Mouse (Mus musculus) ES-E14 (cell line): ENCODE data around the gene Adgrv1. TPM values are rescaled to one million over a fixed set of nuclear protein-coding genes. Genes with fewer than 3 reads are reported as not detected.

Experiments used
- DNase-seq: peaks from one replicate; pipeline ENCODE4 v3.0.0-alpha.2; 2013; ENCODE audit warnings: low read depth, low spot score
- H3K27ac ChIP-seq: 2 replicates; pipeline ENCODE4 v1.5.1; 2012; ENCODE audit warnings: low read depth, mild to moderate bottlenecking, low read length, moderate library complexity, mixed read lengths; ENCODE audit not compliant: poor library complexity, insufficient read depth, severe bottlenecking
- H3K36me3 ChIP-seq: 2 replicates; pipeline ENCODE4 v1.6.1; 2012; ENCODE audit warnings: mild to moderate bottlenecking, low read length, moderate library complexity, mixed read lengths; ENCODE audit not compliant: control insufficient read depth, poor library complexity, insufficient read depth, severe bottlenecking
- H3K4me1 ChIP-seq, 2 experiments: fragments of 150-350 bp in 1 of 2; sonication (generic) in 1 of 2; 2 replicates each; pipeline ENCODE4 v1.6.1; 2012; ENCODE audit warnings: low read length in 2 of 2, mild to moderate bottlenecking in 1 of 2, mixed read lengths in 1 of 2; ENCODE audit not compliant: control insufficient read depth in 2 of 2, insufficient read depth in 2 of 2, poor library complexity in 1 of 2
- H3K4me3 ChIP-seq, 2 experiments: fragments of 150-350 bp in 1 of 2; sonication (generic) in 1 of 2; 2 replicates each; pipeline ENCODE4 v1.5.1; 2012; ENCODE audit warnings: low read length in 2 of 2, low read depth in 1 of 2, mild to moderate bottlenecking in 1 of 2, mixed read lengths in 1 of 2; ENCODE audit not compliant: insufficient read depth in 1 of 2, poor library complexity in 1 of 2, severe bottlenecking in 1 of 2
- H3K9ac ChIP-seq: 2 replicates; pipeline ENCODE4 v1.6.1; 2012; ENCODE audit warnings: low read depth, mild to moderate bottlenecking, low read length, mixed read lengths; ENCODE audit not compliant: poor library complexity, insufficient read depth, severe bottlenecking
- H3K9me3 ChIP-seq: fragments of 150-350 bp; sonication (generic); 2 replicates; pipeline ENCODE4 v1.6.1; 2012; ENCODE audit warnings: low read depth, mild to moderate bottlenecking, low read length; ENCODE audit not compliant: control insufficient read depth, insufficient read depth
- CHD2 ChIP-seq: IDR thresholded peaks from 2 replicates; pipeline ENCODE4 v1.6.1; 2014; ENCODE audit warnings: mild to moderate bottlenecking, low read depth, low read length, inconsistent platforms
- HCFC1 ChIP-seq: IDR thresholded peaks from 2 replicates; pipeline ENCODE4 v1.6.1; 2012; ENCODE audit warnings: low read length, inconsistent platforms, borderline replicate concordance; ENCODE audit not compliant: insufficient read depth
- MAFK ChIP-seq: IDR thresholded peaks from 2 replicates; pipeline ENCODE4 v1.6.1; 2014; ENCODE audit warnings: mild to moderate bottlenecking, low read depth, low read length, inconsistent platforms; ENCODE audit not compliant: insufficient read depth
- ZC3H11A ChIP-seq: IDR thresholded peaks from 2 replicates; pipeline ENCODE4 v1.6.1; 2012; ENCODE audit warnings: low read depth, mild to moderate bottlenecking, inconsistent platforms, low read length, borderline replicate concordance
- ZNF384 ChIP-seq: IDR thresholded peaks from 2 replicates; pipeline ENCODE4 v1.6.1; 2012; ENCODE audit warnings: low read depth, low read length, inconsistent platforms
- in situ Hi-C, 2 experiments: fragments of 600-800 bp; cut with MboI; formaldehyde crosslinking; loops; one replicate each; pipeline ENCODE4 v1.15.1; 2025; ENCODE audit warnings: low sequenced_read_pairs in 2 of 2, inconsistent platforms in 1 of 2; ENCODE audit not compliant: unreplicated experiment in 2 of 2
- total RNA-seq: library from RNA; depleted of rRNA; stranded (reverse); fragments of 300-350 nt; gene quantifications from 2 replicates; pipeline ENCODE4 v1.2.3, GENCODE M21; 2012; rRNA removed

Adgrv1 gene
- total RNA-seq, 1 experiment, result 22.0 TPM

- no peaks in the 10 kb centered on the region for H3K4me1 ChIP-seq
- no peak overlapping the region for H3K27ac ChIP-seq
- peaks cover 5% of the 10 kb centered on the region for H3K36me3 ChIP-seq
- H3K9ac ChIP-seq, result no peak overlapping the region
- H3K4me3 ChIP-seq, result no peak overlapping the region
- H3K9me3 ChIP-seq, result peaks cover 6% of the 10 kb centered on the region; the same call in 1 of the 2 replicates
- no peak for TF ChIP-seq CHD2
- TF ChIP-seq HCFC1, result no peak
- TF ChIP-seq MAFK, result no peak
- no peak for TF ChIP-seq ZC3H11A
- in situ Hi-C loops, result no loop called here
- DNase-seq, result no peak
Measured at GRCm38 (mm10) chr13:81086969-81087682, 545.8 kb downstream of the Adgrv1 start.

DNA sequence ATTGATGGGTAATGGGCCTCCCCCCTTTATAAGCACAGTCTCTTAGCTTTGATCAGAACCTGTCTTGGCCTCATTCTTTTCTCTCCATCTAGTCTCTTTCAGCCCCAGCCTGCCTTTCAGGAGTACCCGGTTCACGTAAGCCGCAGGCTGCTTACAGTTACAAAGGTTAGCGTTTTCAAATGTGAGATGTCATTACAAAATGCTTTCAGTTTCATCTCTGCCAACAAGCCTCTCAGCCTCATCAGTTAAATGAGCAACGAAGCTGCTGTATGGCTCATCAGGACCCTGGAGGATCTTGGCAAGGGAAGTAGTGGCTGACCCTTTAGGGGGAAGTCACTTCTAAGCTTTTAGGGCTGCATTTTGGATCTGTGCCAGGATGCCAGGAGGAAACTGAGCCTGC, 560.7 kb downstream of the Adgrv1 start:
- Histone ChIP-seq H3K4me1 (no peaks in the 10 kb centered on the region), H3K36me3 (no peaks in the 10 kb centered on the region), H3K4me3 (no peak overlapping the region), H3K27ac (no peak overlapping the region), H3K9ac (no peak overlapping the region), H3K9me3 (peaks cover 7% of the 10 kb centered on the region; the same call in 1 of the 2 replicates)
- in situ Hi-C loops, result no loop called here
- TF ChIP-seq HCFC1, result no peak
- no peak for TF ChIP-seq MAFK
- TF ChIP-seq CHD2, result no peak
- no peak for TF ChIP-seq ZNF384
- TF ChIP-seq ZC3H11A, result no peak
- DNase-seq, result no peak

GRCm38 (mm10) chr13:81051448-81051847, 581.5 kb downstream of the Adgrv1 start:
- in situ Hi-C loops, result no loop called here
- Histone ChIP-seq H3K36me3 (no peaks in the 10 kb centered on the region), H3K4me3 (no peak overlapping the region), H3K9ac (no peak overlapping the region), H3K9me3 (no peaks in the 10 kb centered on the region; the same call in 1 of the 2 replicates), H3K27ac (no peak overlapping the region), H3K4me1 (no peaks in the 10 kb centered on the region)
- no peak for DNase-seq
- TF ChIP-seq MAFK (no peak), HCFC1 (no peak), ZNF384 (no peak), ZC3H11A (no peak), CHD2 (no peak)

DNA sequence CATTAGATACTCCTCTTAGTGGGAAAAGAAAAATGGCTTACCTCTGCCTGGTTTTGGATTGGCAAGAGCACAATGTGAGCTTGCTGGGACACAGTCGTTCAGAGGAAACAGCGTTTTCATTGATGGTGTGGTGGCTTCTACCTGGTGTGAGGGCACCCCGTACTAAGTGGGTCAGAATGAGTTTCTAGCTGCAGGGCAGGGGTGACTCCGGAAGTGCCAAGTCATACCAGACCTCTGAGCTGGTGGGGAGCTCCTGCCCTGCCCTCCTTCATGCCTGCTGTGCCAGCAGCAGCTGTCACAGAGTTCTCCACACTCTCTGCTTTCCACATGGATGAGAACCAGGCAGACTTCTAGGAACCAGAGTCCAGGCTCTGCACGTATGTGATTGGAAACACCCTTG, 582.0 kb downstream of the Adgrv1 start:
- Histone ChIP-seq H3K9me3 (no peaks in the 10 kb centered on the region), H3K9ac (no peak overlapping the region), H3K27ac (no peak overlapping the region), H3K4me1 (no peaks in the 10 kb centered on the region), H3K36me3 (no peaks in the 10 kb centered on the region), H3K4me3 (no peak overlapping the region)
- TF ChIP-seq CHD2 (no peak), HCFC1 (no peak), ZNF384 (no peak), ZC3H11A (no peak), MAFK (no peak)
- no peak for DNase-seq
- in situ Hi-C loops, result no loop called here

DNA sequence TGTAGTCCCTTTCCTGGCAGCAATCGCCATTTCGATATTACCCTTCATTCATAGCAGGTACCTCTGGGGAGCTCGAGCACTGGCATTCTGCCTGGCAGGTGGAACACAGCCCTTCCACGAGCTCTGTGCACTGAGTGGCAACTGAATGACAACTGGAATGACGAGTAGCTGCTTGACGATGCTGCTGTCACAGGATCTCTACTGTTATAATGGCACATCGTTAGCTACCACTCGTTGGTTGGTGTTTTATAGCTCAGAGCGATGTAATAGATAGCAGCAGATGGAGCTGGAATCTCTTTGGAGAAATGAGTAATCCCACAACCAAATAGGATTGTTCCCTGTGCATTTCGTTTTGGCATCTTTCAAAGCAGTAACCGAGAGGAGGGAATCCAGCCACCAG, 587.6 kb downstream of the Adgrv1 start:
- H3K4me1 ChIP-seq, result no peaks in the 10 kb centered on the region
- H3K36me3 ChIP-seq, result no peaks in the 10 kb centered on the region
- H3K27ac ChIP-seq, result no peak overlapping the region
- no peaks in the 10 kb centered on the region for H3K9me3 ChIP-seq
- no peak for DNase-seq
- H3K9ac ChIP-seq, result no peak overlapping the region
- TF ChIP-seq MAFK (no peak), CHD2 (no peak), ZC3H11A (no peak), HCFC1 (no peak), ZNF384 (no peak)
- no peak overlapping the region for H3K4me3 ChIP-seq
- in situ Hi-C loops, result no loop called here

Other genes starting within 250 kb of the Adgrv1 start
- 19.7 and 21.2 TPM in 2 replicates for gene Lysmd3, start 24.5 kb upstream of the Adgrv1 start, total RNA-seq
- gene Polr3g, start 77.9 kb upstream of the Adgrv1 start, total RNA-seq, result 38.2 and 45.2 TPM in 2 replicates
- gene Mblac2, start 78.2 kb upstream of the Adgrv1 start, total RNA-seq, result 1.3 and 2.0 TPM in 2 replicates
- gene Cetn3, start 149.9 kb upstream of the Adgrv1 start, total RNA-seq, result 44.5 and 78.0 TPM in 2 replicates